Mouse (Mus musculus) liver, embryonic 14.5 days (tissue): ENCODE measurements around the gene R3hdm1. TPM values are rescaled to one million over a fixed set of nuclear protein-coding genes. Genes with fewer than 3 reads are reported as not detected.

Experiments used
- ATAC-seq: fragments of 200-750 bp; cut with Nextera tagmentation; 2 replicates; pipeline ENCODE4 v1.8.0; 2017; ENCODE audit warnings: moderate number of reproducible peaks, mild to moderate bottlenecking, moderate library complexity; ENCODE audit not compliant: insufficient read depth
- DNase-seq, 3 experiments: peaks; one replicate each; pipeline ENCODE4 v3.0.0-alpha.2; 2012 to 2013; ENCODE audit warnings: low read depth in 3 of 3, low spot score in 3 of 3
- H3K27ac ChIP-seq: fragments of 300-500 bp; sonication (generic); 2 replicates; pipeline ENCODE4 v1.5.1; 2014; ENCODE audit warnings: moderate library complexity, mild to moderate bottlenecking, control low read depth, inconsistent platforms
- H3K27me3 ChIP-seq: fragments of 300-500 bp; sonication (generic); 2 replicates; pipeline ENCODE4 v1.6.1; 2014; ENCODE audit warnings: mild to moderate bottlenecking, low read length, moderate library complexity; ENCODE audit not compliant: control insufficient read depth, insufficient read depth
- H3K36me3 ChIP-seq: fragments of 300-500 bp; sonication (generic); replicated peaks from 2 replicates; pipeline ENCODE4 v1.6.1; 2014; ENCODE audit warnings: low read depth; ENCODE audit not compliant: control insufficient read depth, insufficient read depth
- H3K4me1 ChIP-seq, 2 experiments: fragments of 200-500 bp in 1 of 2; fragments of 300-500 bp in 1 of 2; sonication (generic) in 1 of 2; replicated peaks; 2 replicates each; pipeline ENCODE4 v1.6.1; 2012 to 2014; ENCODE audit warnings: antibody characterized with exemption in 1 of 2, inconsistent platforms in 1 of 2, low read length in 1 of 2; ENCODE audit not compliant: control insufficient read depth in 2 of 2, insufficient read depth in 2 of 2
- H3K4me2 ChIP-seq: fragments of 300-500 bp; sonication (generic); 2 replicates; pipeline ENCODE4 v1.6.1; 2014; ENCODE audit warnings: low read depth, mild to moderate bottlenecking, control low read depth, moderate library complexity
- H3K4me3 ChIP-seq, 2 experiments: fragments of 200-500 bp in 1 of 2; fragments of 300-500 bp in 1 of 2; sonication (generic) in 1 of 2; 2 replicates each; pipeline ENCODE4 v1.5.1; 2012 to 2014; ENCODE audit warnings: low read depth in 2 of 2, low read length in 2 of 2, mild to moderate bottlenecking in 2 of 2, control low read depth in 1 of 2, inconsistent platforms in 1 of 2, moderate library complexity in 1 of 2; ENCODE audit not compliant: insufficient read depth in 1 of 2
- H3K9ac ChIP-seq: fragments of 300-500 bp; sonication (generic); replicated peaks from 2 replicates; pipeline ENCODE4 v1.6.1; 2014; ENCODE audit warnings: mild to moderate bottlenecking, control low read depth, moderate library complexity
- H3K9me3 ChIP-seq: fragments of 300-500 bp; sonication (generic); 2 replicates; pipeline ENCODE4 v1.6.1; 2016; ENCODE audit warnings: low read length, mixed read lengths; ENCODE audit not compliant: control insufficient read depth
- CTCF ChIP-seq: IDR thresholded peaks from 2 replicates; pipeline ENCODE4 v1.5.1; 2016; ENCODE audit warnings: antibody characterized with exemption, low read depth, control low read depth
- EP300 ChIP-seq: IDR thresholded peaks from 2 replicates; pipeline ENCODE4 v1.6.1; 2016; ENCODE audit warnings: antibody characterized with exemption, low read depth
- WGBS: fragments of 180-500 bp; shearing (Covaris S2); extraction: QIAGEN DNeasy Blood & Tissue Kit; methylation state at CpG from one replicate; pipeline ENCODE4 v1.1.7; 2014; ENCODE audit not compliant: insufficient replicate concordance; 5-methylcytosine and 5-hydroxymethylcytosine counted together
- polyA plus RNA-seq, 2 experiments: library from polyadenylated mRNA; depleted of rRNA in 1 of 2; stranded (reverse) in 1 of 2; unstranded in 1 of 2; fragments of >200 nt; fragmentation: Nextera tagmentation in 1 of 2; extraction: Ambion mirVana in 1 of 2; gene quantifications; 2 replicates each; pipeline versions ENCODE4 v1.2.1 to v1.2.3; 2012 to 2014

Gene R3hdm1
- polyA plus RNA-seq, 2 experiments, result 20.3 to 32.6 TPM

DNA sequence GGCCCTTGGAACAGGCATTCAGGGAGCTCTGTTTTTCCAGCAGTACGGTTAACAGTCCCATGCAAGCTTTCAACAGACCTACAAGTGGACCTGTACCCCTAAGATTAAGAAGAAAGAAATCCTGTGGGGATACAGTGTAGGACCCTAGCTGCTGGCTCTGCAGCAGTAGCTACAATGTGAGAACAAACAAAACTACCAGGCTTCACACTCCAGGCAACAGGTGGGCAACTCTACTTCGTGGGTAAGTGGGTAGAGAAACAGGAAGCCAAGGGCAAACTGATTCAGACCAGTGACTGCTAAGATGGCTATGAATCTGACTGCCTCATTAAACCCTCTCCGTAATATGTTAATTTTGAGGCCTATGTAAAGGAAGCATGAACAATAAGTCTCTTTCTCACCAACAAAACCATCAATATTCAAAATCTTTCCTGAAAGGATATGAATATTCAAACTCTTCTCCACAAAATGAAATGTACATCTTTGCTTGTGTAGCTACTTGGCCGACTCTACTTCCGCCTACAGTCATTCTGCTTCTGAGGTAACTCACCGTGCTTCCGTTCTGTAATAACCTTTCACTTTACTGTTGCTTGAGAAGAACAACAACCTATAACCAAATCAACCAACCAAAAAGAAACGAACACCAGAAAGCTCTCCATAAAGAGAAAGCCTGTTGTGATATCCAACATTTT lies 26.2 kb upstream of the R3hdm1 start:
- no peaks in the 10 kb centered on the region for H3K9me3 ChIP-seq
- ATAC-seq (no peak), DNase-seq (no peak)
- no peak overlapping the region for H3K4me3 ChIP-seq
- no peak overlapping the region for H3K27ac ChIP-seq
- TF ChIP-seq CTCF (no peak), EP300 (no peak)
- H3K36me3 ChIP-seq, result no peaks in the 10 kb centered on the region
- no peak overlapping the region for H3K9ac ChIP-seq
- H3K4me2 ChIP-seq, result no peak overlapping the region
- WGBS, result 74% methylated on average over 8 of the region's 8 CpGs
- no peaks in the 10 kb centered on the region; a peak in 2 of 4 replicates for H3K4me1 ChIP-seq
- H3K27me3 ChIP-seq, result no peaks in the 10 kb centered on the region

DNA sequence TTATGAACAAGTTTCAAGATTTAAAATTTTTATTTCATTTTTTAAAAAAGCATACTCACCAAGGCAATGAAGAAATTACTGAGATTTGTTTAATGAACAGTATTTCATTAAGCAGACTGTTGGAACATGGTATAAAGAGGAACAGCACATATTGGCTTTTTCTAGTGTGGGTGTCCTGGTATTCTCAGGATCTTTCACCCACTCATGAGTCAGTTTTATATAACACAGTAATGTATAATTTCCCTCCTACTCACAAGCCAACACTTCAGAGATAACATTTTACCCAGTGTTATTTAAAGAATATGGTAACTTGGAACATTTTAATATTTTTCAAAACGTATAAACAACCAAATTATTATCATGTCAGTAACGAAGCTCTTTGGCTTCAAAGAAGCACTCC lies 25.3 kb upstream of the R3hdm1 start:
- TF ChIP-seq EP300, result no peak
- TF ChIP-seq CTCF, result no peak
- Histone ChIP-seq H3K9ac (no peak overlapping the region), H3K9me3 (no peaks in the 10 kb centered on the region), H3K4me3 (no peak overlapping the region), H3K4me2 (no peak overlapping the region), H3K27ac (no peak overlapping the region), H3K27me3 (no peaks in the 10 kb centered on the region), H3K36me3 (no peaks in the 10 kb centered on the region), H3K4me1 (no peaks in the 10 kb centered on the region; a peak in 2 of 4 replicates)
- WGBS, result 80% methylated on average over 2 of the region's 2 CpGs
- no peak for DNase-seq
- no peak for ATAC-seq

DNA sequence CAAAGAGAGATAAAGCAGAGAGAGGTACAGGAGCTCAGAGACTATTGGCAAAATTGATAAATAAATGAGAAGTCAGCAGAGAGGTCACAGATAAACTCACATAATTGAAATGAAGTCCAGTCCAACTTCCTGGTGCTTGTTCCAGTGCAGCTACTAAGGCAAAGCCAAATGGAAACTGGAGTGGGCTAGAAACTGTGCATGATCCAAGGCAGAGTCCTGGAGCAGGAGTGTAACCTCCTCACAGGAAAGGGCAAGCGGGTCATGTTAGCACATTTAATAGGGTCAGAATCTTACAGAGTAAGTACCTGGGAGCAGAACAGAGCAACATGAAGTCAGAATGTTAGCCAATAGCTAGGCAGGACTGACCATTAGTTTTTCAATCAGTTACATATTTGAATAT lies 24.5 kb upstream of the R3hdm1 start:
- H3K4me1 ChIP-seq, result no peaks in the 10 kb centered on the region; a peak in 2 of 4 replicates
- H3K9me3 ChIP-seq, result no peaks in the 10 kb centered on the region
- TF ChIP-seq EP300 (no peak), CTCF (no peak)
- H3K4me3 ChIP-seq, result no peak overlapping the region
- 86% methylated on average over 1 of the region's 1 CpGs for WGBS
- no peaks in the 10 kb centered on the region for H3K36me3 ChIP-seq
- H3K4me2 ChIP-seq, result no peak overlapping the region
- DNase-seq (no peak), ATAC-seq (no peak)
- no peaks in the 10 kb centered on the region for H3K27me3 ChIP-seq
- no peak overlapping the region for H3K27ac ChIP-seq
- no peak overlapping the region for H3K9ac ChIP-seq

DNA sequence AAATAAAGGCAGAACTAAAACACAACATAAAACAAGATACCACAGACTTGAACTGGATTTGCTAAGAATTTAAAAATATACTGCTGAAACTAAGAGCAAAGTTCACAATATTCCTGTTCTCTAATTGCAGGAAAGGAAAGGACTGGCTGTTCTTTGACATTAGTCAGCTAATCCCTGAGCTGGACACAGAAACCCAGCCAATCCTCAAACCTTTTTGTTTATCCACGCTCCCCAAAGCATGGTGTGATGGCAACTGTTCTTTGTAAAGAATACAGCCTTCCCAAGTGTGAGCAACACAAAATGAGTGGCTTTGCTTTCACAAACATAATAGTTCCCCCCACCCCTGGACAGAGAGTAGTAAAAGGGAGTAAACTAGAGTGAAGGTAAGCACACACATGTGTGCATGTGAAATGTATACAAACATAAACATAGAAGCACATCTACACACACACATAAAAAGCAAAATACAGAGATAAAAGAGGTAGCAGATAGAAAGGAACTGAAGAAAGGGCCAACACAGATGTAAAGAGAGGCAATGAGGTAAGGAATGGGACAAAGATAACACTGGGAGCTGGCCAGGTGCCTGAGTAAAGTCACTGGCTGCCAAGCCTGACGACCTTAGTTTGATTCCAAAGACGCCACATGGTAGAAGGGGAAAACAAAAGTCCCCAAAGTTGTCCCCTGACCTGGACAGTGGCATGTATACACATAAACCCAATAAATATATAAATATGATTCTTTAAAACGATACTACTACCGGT lies 22.0 kb upstream of the R3hdm1 start:
- H3K9me3 ChIP-seq, result no peaks in the 10 kb centered on the region
- H3K36me3 ChIP-seq, result no peaks in the 10 kb centered on the region
- ATAC-seq, result no peak
- 72% methylated on average over 5 of the region's 5 CpGs for WGBS
- H3K9ac ChIP-seq, result no peak overlapping the region
- H3K27ac ChIP-seq, result no peak overlapping the region
- no peaks in the 10 kb centered on the region for H3K27me3 ChIP-seq
- H3K4me3 ChIP-seq, result no peak overlapping the region
- TF ChIP-seq CTCF (no peak), EP300 (no peak)
- no peak for DNase-seq
- H3K4me2 ChIP-seq, result no peak overlapping the region
- H3K4me1 ChIP-seq, result no peaks in the 10 kb centered on the region; a peak in 2 of 4 replicates

DNA sequence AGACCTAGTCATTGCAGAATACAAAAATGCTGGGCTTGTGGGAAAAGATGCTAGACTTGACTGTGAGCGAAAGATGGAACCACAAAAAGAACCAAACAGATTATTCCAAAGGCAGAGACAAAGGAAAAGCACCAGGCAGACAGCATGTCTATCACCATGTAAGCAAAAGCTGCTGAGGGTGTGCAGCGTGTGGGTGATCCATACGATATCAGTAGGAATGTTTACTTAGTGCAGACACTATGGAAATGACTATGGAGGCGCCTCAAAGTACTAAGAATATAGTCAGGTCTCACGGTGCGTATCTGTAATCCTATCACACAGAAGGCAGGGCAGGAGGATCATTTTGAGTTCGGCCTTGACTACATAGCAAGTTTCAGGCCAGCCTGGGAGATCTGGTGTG lies 21.2 kb upstream of the R3hdm1 start:
- no peak overlapping the region for H3K27ac ChIP-seq
- H3K4me2 ChIP-seq, result no peak overlapping the region
- no peak overlapping the region for H3K4me3 ChIP-seq
- no peak for TF ChIP-seq EP300
- H3K4me1 ChIP-seq, result no peaks in the 10 kb centered on the region; a peak in 2 of 4 replicates
- H3K9ac ChIP-seq, result no peak overlapping the region
- DNase-seq (no peak), ATAC-seq (no peak)
- H3K9me3 ChIP-seq, result no peaks in the 10 kb centered on the region
- 74% methylated on average over 7 of the region's 7 CpGs for WGBS
- H3K27me3 ChIP-seq, result no peaks in the 10 kb centered on the region
- H3K36me3 ChIP-seq, result no peaks in the 10 kb centered on the region
